Mouse (Mus musculus): Measurements from ENCODE around the gene Frmd4a. TPM values are rescaled to one million over a fixed set of nuclear protein-coding genes. Genes with fewer than 3 reads are reported as not detected.
"Not testable (repeated sequence)": the region's sequence is repeated elsewhere in the genome, so short reads cannot be mapped to it uniquely, and the experiment has no call there.

Frmd4a gene
- polyA plus RNA-seq, 1 experiment from 2014 or later, result 16.8 TPM

- ATAC-seq (replicated peaks; ENCODE audit: low FRiP score, low read depth), result no peak
- H3K4me3 ChIP-seq (replicated peaks; ENCODE audit: low read depth, low read length), result no peak overlapping the region
- no peak for TF ChIP-seq CTCF (IDR thresholded peaks at IDR 0.05; ENCODE audit: low read depth)
- WGBS, result 86% methylated on average over 2 of the region's 2 CpGs
- no peak overlapping the region for H3K4me2 ChIP-seq (ENCODE audit: low read length)
- no peak overlapping the region for H3K27ac ChIP-seq
- H3K27me3 ChIP-seq (ENCODE audit: insufficient read depth, low read length), result no peaks in the 10 kb centered on the region
- H3K9me3 ChIP-seq (replicated peaks; ENCODE audit: low read length), result no peaks in the 10 kb centered on the region
- no peaks in the 10 kb centered on the region for H3K36me3 ChIP-seq (ENCODE audit: insufficient read depth, low read length)
- H3K9ac ChIP-seq (ENCODE audit: low read depth, low read length), result no peak overlapping the region
- DNase-seq (ENCODE audit: low spot score), result no peak
- H3K4me1 ChIP-seq (replicated peaks; ENCODE audit: insufficient read depth, low read length), result no peaks in the 10 kb centered on the region
Observed at GRCm38 (mm10) chr2:4256242-4256641, 238.7 kb downstream of the Frmd4a start.

GRCm38 (mm10) chr2:4257604-4258003 lies 240.1 kb downstream of the Frmd4a start:
- H3K4me3 ChIP-seq (replicated peaks; ENCODE audit: low read depth, low read length), result no peak overlapping the region
- DNase-seq (ENCODE audit: low spot score), result no peak
- 87% methylated on average over 1 of the region's 1 CpGs for WGBS
- H3K27me3 ChIP-seq (ENCODE audit: insufficient read depth, low read length), result no peaks in the 10 kb centered on the region
- no peaks in the 10 kb centered on the region for H3K4me1 ChIP-seq (replicated peaks; ENCODE audit: insufficient read depth, low read length)
- no peak for TF ChIP-seq CTCF (IDR thresholded peaks at IDR 0.05; ENCODE audit: low read depth)
- H3K9ac ChIP-seq (ENCODE audit: low read depth, low read length), result no peak overlapping the region
- H3K4me2 ChIP-seq (ENCODE audit: low read length), result no peak overlapping the region
- no peaks in the 10 kb centered on the region for H3K9me3 ChIP-seq (replicated peaks; ENCODE audit: low read length)
- H3K36me3 ChIP-seq (ENCODE audit: insufficient read depth, low read length), result no peaks in the 10 kb centered on the region
- no peak overlapping the region for H3K27ac ChIP-seq
- ATAC-seq (replicated peaks; ENCODE audit: low FRiP score, low read depth), result no peak

GRCm38 (mm10) chr2:4258803-4259202 lies 241.3 kb downstream of the Frmd4a start:
- WGBS, result 91% methylated on average over 12 of the region's 12 CpGs
- not testable (repeated sequence) for ATAC-seq (replicated peaks; ENCODE audit: low FRiP score, low read depth); H3K9ac ChIP-seq (ENCODE audit: low read depth, low read length)

GRCm38 (mm10) chr2:4260324-4261058 lies 243.0 kb downstream of the Frmd4a start:
- 44% methylated on average over 10 of the region's 10 CpGs for WGBS
- H3K4me2 ChIP-seq (ENCODE audit: low read length), result no peak overlapping the region
- no peak for ATAC-seq (replicated peaks; ENCODE audit: low FRiP score, low read depth)
- H3K9me3 ChIP-seq (replicated peaks; ENCODE audit: low read length), result no peaks in the 10 kb centered on the region
- H3K9ac ChIP-seq (ENCODE audit: low read depth, low read length), result no peak overlapping the region
- no peaks in the 10 kb centered on the region for H3K27me3 ChIP-seq (ENCODE audit: insufficient read depth, low read length)
- no peak overlapping the region for H3K27ac ChIP-seq
- H3K4me1 ChIP-seq (replicated peaks; ENCODE audit: insufficient read depth, low read length), result no peaks in the 10 kb centered on the region
- no peak overlapping the region for H3K4me3 ChIP-seq (replicated peaks; ENCODE audit: low read depth, low read length)
- no peak for DNase-seq (ENCODE audit: low spot score)
- TF ChIP-seq CTCF (IDR thresholded peaks at IDR 0.05; ENCODE audit: low read depth), result no peak
- no peaks in the 10 kb centered on the region for H3K36me3 ChIP-seq (ENCODE audit: insufficient read depth, low read length)

More at GRCm38 (mm10) chr2:4258803-4259202, 241.3 kb downstream of the Frmd4a start:
- not testable (repeated sequence) for H3K4me3 ChIP-seq (replicated peaks; ENCODE audit: low read depth, low read length); H3K27ac ChIP-seq; H3K36me3 ChIP-seq (ENCODE audit: insufficient read depth, low read length); DNase-seq (ENCODE audit: low spot score); H3K4me2 ChIP-seq (ENCODE audit: low read length); H3K9me3 ChIP-seq (replicated peaks; ENCODE audit: low read length); H3K4me1 ChIP-seq (replicated peaks; ENCODE audit: insufficient read depth, low read length); H3K27me3 ChIP-seq (ENCODE audit: insufficient read depth, low read length)

- TF ChIP-seq CTCF (IDR thresholded peaks at IDR 0.05; ENCODE audit: low read depth), result no peak
- Histone ChIP-seq H3K4me1 (replicated peaks; ENCODE audit: insufficient read depth, low read length) (no peaks in the 10 kb centered on the region), H3K4me2 (ENCODE audit: low read length) (no peak overlapping the region), H3K9me3 (replicated peaks; ENCODE audit: low read length) (no peaks in the 10 kb centered on the region), H3K9ac (ENCODE audit: low read depth, low read length) (no peak overlapping the region), H3K36me3 (ENCODE audit: insufficient read depth, low read length) (no peaks in the 10 kb centered on the region), H3K4me3 (replicated peaks; ENCODE audit: low read depth, low read length) (no peak overlapping the region), H3K27me3 (ENCODE audit: insufficient read depth, low read length) (no peaks in the 10 kb centered on the region), H3K27ac (no peak overlapping the region)
- DNase-seq (ENCODE audit: low spot score) (no peak), ATAC-seq (replicated peaks; ENCODE audit: low FRiP score, low read depth) (no peak)
- 82% methylated on average over 3 of the region's 3 CpGs for WGBS
Observed at GRCm38 (mm10) chr2:4262667-4263066, 245.2 kb downstream of the Frmd4a start.

- WGBS, result 82% methylated on average over 7 of the region's 7 CpGs
- Histone ChIP-seq H3K36me3 (ENCODE audit: insufficient read depth, low read length) (no peaks in the 10 kb centered on the region), H3K4me3 (replicated peaks; ENCODE audit: low read depth, low read length) (no peak overlapping the region), H3K4me1 (replicated peaks; ENCODE audit: insufficient read depth, low read length) (no peaks in the 10 kb centered on the region), H3K27me3 (ENCODE audit: insufficient read depth, low read length) (no peaks in the 10 kb centered on the region), H3K9ac (ENCODE audit: low read depth, low read length) (no peak overlapping the region), H3K4me2 (ENCODE audit: low read length) (no peak overlapping the region), H3K9me3 (replicated peaks; ENCODE audit: low read length) (no peaks in the 10 kb centered on the region), H3K27ac (no peak overlapping the region)
- DNase-seq (ENCODE audit: low spot score), result no peak
- no peak for TF ChIP-seq CTCF (IDR thresholded peaks at IDR 0.05; ENCODE audit: low read depth)
- no peak for ATAC-seq (replicated peaks; ENCODE audit: low FRiP score, low read depth)
Observed at GRCm38 (mm10) chr2:4267377-4267776, 249.9 kb downstream of the Frmd4a start.

- DNase-seq (ENCODE audit: low spot score) (no peak), ATAC-seq (replicated peaks; ENCODE audit: low FRiP score, low read depth) (no peak)
- no peak for TF ChIP-seq CTCF (IDR thresholded peaks at IDR 0.05; ENCODE audit: low read depth)
- Histone ChIP-seq H3K4me3 (replicated peaks; ENCODE audit: low read depth, low read length) (no peak overlapping the region), H3K36me3 (ENCODE audit: insufficient read depth, low read length) (no peaks in the 10 kb centered on the region), H3K27me3 (ENCODE audit: insufficient read depth, low read length) (no peaks in the 10 kb centered on the region), H3K4me2 (ENCODE audit: low read length) (no peak overlapping the region), H3K9ac (ENCODE audit: low read depth, low read length) (no peak overlapping the region), H3K27ac (no peak overlapping the region), H3K4me1 (replicated peaks; ENCODE audit: insufficient read depth, low read length) (no peaks in the 10 kb centered on the region), H3K9me3 (replicated peaks; ENCODE audit: low read length) (no peaks in the 10 kb centered on the region)
- WGBS, result 32% methylated on average over 5 of the region's 5 CpGs
Observed at GRCm38 (mm10) chr2:4282777-4283176, 265.3 kb downstream of the Frmd4a start.

All from kidney, postnatal 0 days (tissue).